Mouse (Mus musculus) thymus, adult 2 months (tissue): Measurements from ENCODE around the gene Pccb.

ENCODE experiments used
- CTCF ChIP-seq: fragments of 200-500 bp; IDR thresholded peaks from 2 replicates; pipeline ENCODE4 v1.5.1; 2012; ENCODE audit warnings: mild to moderate bottlenecking, control low read depth, low read length, moderate library complexity, borderline replicate concordance; ENCODE audit not compliant: control insufficient read depth, poor library complexity, insufficient read depth; ENCODE audit errors: extremely low read depth
- POLR2A ChIP-seq: fragments of 200-500 bp; IDR thresholded peaks from 2 replicates; pipeline ENCODE4 v1.6.1; 2012; ENCODE audit warnings: mild to moderate bottlenecking, low read length, control low read depth, moderate library complexity; ENCODE audit not compliant: control insufficient read depth, poor library complexity, insufficient read depth; ENCODE audit errors: extremely low read depth

DNA sequence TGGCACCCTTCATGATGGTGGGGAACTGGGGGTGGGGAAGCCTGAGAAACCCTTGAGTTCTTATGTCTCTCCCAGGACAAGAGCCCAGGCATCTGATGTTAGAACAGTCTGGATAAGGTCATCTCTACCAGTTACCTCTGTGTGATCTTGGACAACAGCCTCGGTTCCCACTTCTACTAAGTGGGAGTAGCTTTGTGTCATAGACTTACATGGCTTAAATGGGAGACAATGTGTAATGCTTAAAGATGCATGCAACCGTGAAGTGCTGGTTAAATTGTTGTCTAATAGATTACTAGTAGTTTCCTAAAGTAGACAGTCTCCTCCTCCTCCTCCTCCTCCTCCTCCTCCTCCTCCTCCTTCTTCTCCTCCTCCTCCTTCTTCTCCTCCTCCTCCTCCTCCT is 2.2 kb upstream of the Pccb start:
- TF ChIP-seq POLR2A (no peak), CTCF (no peak)
